Mouse (Mus musculus) kidney, embryonic 16.5 days (tissue): ENCODE data around the gene Slc26a1. TPM values are rescaled to one million over a fixed set of nuclear protein-coding genes. Genes with fewer than 3 reads are reported as not detected.
A peak's percentile ranks its signal among the peaks of the same experiment; 100 is the strongest.

Source experiments
- ATAC-seq: fragments of 200-750 bp; cut with Nextera tagmentation; 2 replicates; pipeline ENCODE4 v1.8.0; 2017; ENCODE audit warnings: moderate TSS enrichment; ENCODE audit not compliant: low FRiP score, low TSS enrichment
- H3K27ac ChIP-seq: fragments of 300-500 bp; sonication (generic); 2 replicates; pipeline ENCODE4 v1.5.1; 2014; ENCODE audit warnings: low read length
- H3K27me3 ChIP-seq: fragments of 300-500 bp; sonication (generic); 2 replicates; pipeline ENCODE4 v1.6.1; 2014; ENCODE audit warnings: low read length, control low read depth, mixed read lengths; ENCODE audit not compliant: insufficient read depth
- H3K36me3 ChIP-seq: fragments of 300-500 bp; sonication (generic); 2 replicates; pipeline ENCODE4 v1.6.1; 2014; ENCODE audit warnings: low read length, control low read depth, mixed read lengths; ENCODE audit not compliant: insufficient read depth
- H3K4me1 ChIP-seq: fragments of 300-500 bp; sonication (generic); 2 replicates; pipeline ENCODE4 v1.6.1; 2014; ENCODE audit warnings: low read length, control low read depth, mixed read lengths; ENCODE audit not compliant: insufficient read depth
- H3K4me2 ChIP-seq: fragments of 300-500 bp; sonication (generic); replicated peaks from 2 replicates; pipeline ENCODE4 v1.6.1; 2014; ENCODE audit warnings: low read depth, low read length
- H3K4me3 ChIP-seq: fragments of 300-500 bp; sonication (generic); 2 replicates; pipeline ENCODE4 v1.5.1; 2014; ENCODE audit warnings: mild to moderate bottlenecking, low read length
- H3K9ac ChIP-seq: fragments of 300-500 bp; sonication (generic); replicated peaks from 2 replicates; pipeline ENCODE4 v1.6.1; 2014; ENCODE audit warnings: low read length
- H3K9me3 ChIP-seq: fragments of 300-500 bp; sonication (generic); 2 replicates; pipeline ENCODE4 v1.6.1; 2016; ENCODE audit warnings: low read length, control low read depth
- WGBS: fragments of 180-500 bp; shearing (Covaris S2); extraction: QIAGEN DNeasy Blood & Tissue Kit; methylation state at CpG from one replicate; pipeline ENCODE4 v1.1.7; 2014; 5-methylcytosine and 5-hydroxymethylcytosine counted together
- polyA plus RNA-seq: library from polyadenylated mRNA; unstranded; fragments of >200 nt; fragmentation: Nextera tagmentation; extraction: Ambion mirVana; gene quantifications from 2 replicates; pipeline ENCODE4 v1.2.1, GENCODE M21; 2015

Slc26a1 gene
- polyA plus RNA-seq = 9.5 and 9.8 TPM in 2 replicates

GRCm38 (mm10) chr5:108675251-108675816, at the start of gene Slc26a1:
TSS of gene Slc26a1 (minus strand) at chr5:108675569.
- H3K27me3 ChIP-seq = no peaks in the 10 kb centered on the region
- H3K27ac ChIP-seq = peak within 1 kb of the TSS; percentile 80
- no peaks in the 10 kb centered on the region for H3K9me3 ChIP-seq
- no peak within 1 kb of the TSS for H3K4me3 ChIP-seq
- ATAC-seq = peak; percentile 20
- 0 out of 2 replicates have a peak within 1 kb of the TSS, but pooled peaks have one; percentile 23 for H3K4me2 ChIP-seq
- peaks cover 10% of the 10 kb centered on the region; the same call in 1 of the 2 replicates for H3K36me3 ChIP-seq
- 71% methylated on average over 9 of the region's 9 CpGs for WGBS
- peaks cover 21% of the 10 kb centered on the region for H3K4me1 ChIP-seq
- 0 out of 2 replicates have a peak within 1 kb of the TSS, but pooled peaks have one; percentile 9 for H3K9ac ChIP-seq

DNA sequence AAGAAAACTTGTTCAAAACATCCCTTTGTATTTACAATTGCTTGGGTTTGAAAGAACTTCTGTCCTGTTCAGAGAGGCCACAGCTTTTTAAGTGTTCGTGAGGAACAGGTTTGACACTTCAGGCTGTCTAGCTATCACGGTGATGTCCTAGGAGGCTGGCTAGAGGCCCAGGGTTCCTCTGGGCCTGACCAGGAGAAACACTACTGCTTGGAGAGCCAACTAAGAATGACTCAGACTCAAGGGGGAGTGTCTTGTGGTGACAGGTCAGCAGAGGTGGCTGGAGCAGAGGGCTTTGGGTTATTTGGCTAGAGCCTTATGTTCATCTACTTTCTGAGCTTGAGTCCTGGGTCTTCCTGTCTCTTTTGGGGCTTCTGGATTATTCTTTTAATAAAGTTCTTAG, 48.6 kb upstream of the Slc26a1 start:
- Histone ChIP-seq H3K4me3 (no peak overlapping the region), H3K4me2 (no peak overlapping the region), H3K9ac (no peak overlapping the region), H3K4me1 (no peaks in the 10 kb centered on the region), H3K9me3 (no peaks in the 10 kb centered on the region), H3K27me3 (no peaks in the 10 kb centered on the region), H3K27ac (no peak overlapping the region), H3K36me3 (no peaks in the 10 kb centered on the region)
- no peak for ATAC-seq
- 55% methylated on average over 2 of the region's 2 CpGs for WGBS

GRCm38 (mm10) chr5:108719761-108720160, 44.4 kb upstream of the Slc26a1 start:
- ATAC-seq = no peak
- H3K27ac ChIP-seq = no peak overlapping the region
- no peak overlapping the region for H3K4me2 ChIP-seq
- H3K9ac ChIP-seq = no peak overlapping the region
- H3K36me3 ChIP-seq = no peaks in the 10 kb centered on the region
- no peaks in the 10 kb centered on the region for H3K9me3 ChIP-seq
- no peak overlapping the region for H3K4me3 ChIP-seq
- H3K27me3 ChIP-seq = no peaks in the 10 kb centered on the region
- 72% methylated on average over 7 of the region's 7 CpGs for WGBS
- no peaks in the 10 kb centered on the region for H3K4me1 ChIP-seq

DNA sequence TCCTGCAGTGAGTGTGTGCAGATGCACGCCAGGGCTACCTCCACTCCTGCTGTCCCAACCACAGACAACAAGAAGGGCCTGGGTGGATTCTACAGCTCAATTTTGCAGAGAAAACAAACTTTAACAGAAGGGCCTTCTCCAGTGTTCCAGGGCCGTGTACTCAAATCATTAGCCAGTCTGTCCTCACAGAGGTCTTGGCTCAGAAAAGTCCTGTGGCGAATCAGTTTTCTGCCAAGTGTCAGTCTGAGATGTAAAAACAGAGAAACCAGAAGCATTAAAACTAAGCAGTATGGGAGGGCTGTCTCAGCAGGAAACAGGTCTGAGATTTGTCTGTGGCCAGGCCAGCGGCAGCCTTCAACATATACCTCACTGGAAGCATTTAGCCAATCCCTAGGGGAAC, 42.7 kb upstream of the Slc26a1 start:
- Histone ChIP-seq H3K27me3 (no peaks in the 10 kb centered on the region), H3K36me3 (no peaks in the 10 kb centered on the region), H3K27ac (no peak overlapping the region), H3K4me1 (no peaks in the 10 kb centered on the region), H3K9ac (no peak overlapping the region), H3K4me3 (no peak overlapping the region), H3K4me2 (no peak overlapping the region), H3K9me3 (no peaks in the 10 kb centered on the region)
- 39% methylated on average over 4 of the region's 4 CpGs for WGBS
- peak; percentile 44; the same call in 1 of the 2 replicates for ATAC-seq

DNA sequence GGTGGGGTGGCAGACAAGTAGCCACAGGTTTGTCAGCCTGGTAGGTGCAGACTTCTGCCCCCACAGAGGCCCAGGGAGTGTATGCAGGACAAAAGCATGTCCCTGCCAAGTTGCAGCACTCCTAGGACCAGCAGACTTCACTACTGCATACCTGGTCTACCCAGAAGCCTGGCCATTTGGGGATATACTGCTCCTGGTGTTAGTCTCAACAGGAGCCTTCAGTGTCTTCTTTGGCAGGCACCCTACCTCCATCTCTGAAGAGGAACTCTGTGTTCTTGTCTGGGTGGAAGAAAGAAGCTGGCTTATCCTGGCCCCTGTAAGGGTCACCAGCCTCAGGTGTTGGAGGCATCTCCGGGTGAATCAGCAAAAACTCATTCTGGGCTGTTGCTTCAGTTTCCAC, 40.6 kb upstream of the Slc26a1 start:
- Histone ChIP-seq H3K9ac (no peak overlapping the region), H3K27ac (no peak overlapping the region), H3K36me3 (no peaks in the 10 kb centered on the region), H3K4me2 (no peak overlapping the region), H3K27me3 (no peaks in the 10 kb centered on the region), H3K4me3 (no peak overlapping the region), H3K4me1 (no peaks in the 10 kb centered on the region), H3K9me3 (no peaks in the 10 kb centered on the region)
- no peak for ATAC-seq
- 73% methylated on average over 1 of the region's 1 CpGs for WGBS

DNA sequence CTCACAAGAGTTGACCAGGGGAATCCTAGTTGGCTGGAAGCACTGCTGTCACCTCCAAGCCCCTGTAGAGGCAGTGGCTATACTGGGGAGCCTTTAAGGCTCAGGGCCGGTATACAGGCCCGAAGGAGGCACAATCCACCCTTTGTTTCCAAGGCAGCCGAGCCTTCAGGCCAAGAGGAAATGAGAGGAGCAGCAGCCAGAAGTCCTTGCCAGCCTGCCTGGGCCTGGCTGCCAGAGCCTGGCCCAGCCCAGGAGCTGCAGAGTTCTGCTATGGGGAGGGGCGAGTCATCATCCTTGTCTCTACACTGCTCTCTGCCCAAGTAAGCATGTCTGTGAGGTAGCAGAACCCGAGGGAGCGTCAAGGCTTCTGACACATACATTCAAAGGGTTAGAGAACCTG, 38.8 kb upstream of the Slc26a1 start:
- no peak for ATAC-seq
- Histone ChIP-seq H3K4me3 (no peak overlapping the region), H3K9ac (no peak overlapping the region), H3K4me1 (no peaks in the 10 kb centered on the region), H3K9me3 (no peaks in the 10 kb centered on the region), H3K27me3 (no peaks in the 10 kb centered on the region), H3K36me3 (no peaks in the 10 kb centered on the region), H3K4me2 (no peak overlapping the region), H3K27ac (no peak overlapping the region)
- 52% methylated on average over 6 of the region's 6 CpGs for WGBS

DNA sequence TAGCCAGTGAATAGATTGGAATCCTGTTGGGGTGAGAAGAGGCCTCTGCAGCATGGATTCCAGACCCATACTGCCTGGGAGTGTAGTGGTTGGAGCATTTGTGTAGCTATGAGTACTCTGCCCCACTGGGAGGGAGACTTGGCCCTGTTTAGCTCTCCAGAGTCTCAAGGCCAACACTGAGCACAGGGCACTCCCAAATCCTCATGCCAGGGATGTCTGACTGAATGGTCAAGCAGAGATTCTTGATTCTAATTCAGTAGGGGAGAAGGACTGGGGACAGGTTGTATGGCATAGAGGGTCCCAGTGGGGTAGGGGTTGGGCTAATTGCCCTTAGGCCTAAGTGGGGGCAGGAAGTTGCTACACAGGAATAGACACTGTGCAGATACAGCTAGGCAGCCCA, 38.3 kb upstream of the Slc26a1 start:
- Histone ChIP-seq H3K27me3 (no peaks in the 10 kb centered on the region), H3K27ac (no peak overlapping the region), H3K9me3 (no peaks in the 10 kb centered on the region), H3K4me2 (no peak overlapping the region), H3K4me1 (no peaks in the 10 kb centered on the region), H3K4me3 (no peak overlapping the region), H3K36me3 (no peaks in the 10 kb centered on the region), H3K9ac (no peak overlapping the region)
- no peak for ATAC-seq

DNA sequence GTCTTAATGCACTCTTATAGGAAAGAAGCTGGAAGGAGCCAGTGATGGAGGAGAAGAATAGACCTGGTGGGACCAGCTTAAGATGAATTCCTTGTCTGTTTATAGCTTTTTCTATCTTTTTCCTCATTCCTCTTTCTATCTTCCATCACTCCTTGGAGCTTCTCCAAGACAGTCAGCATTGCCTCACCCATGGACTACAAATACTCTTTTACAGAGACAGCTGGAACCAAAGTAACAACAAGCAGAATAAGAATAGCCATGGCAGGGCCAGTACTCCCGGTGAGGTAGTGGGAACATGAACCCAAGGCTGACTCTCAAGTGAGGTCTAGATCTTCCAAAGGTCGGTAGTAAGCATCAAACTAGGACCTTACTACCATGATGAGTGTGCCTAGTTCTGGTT, 37.7 kb upstream of the Slc26a1 start:
- no peak for ATAC-seq
- Histone ChIP-seq H3K27me3 (no peaks in the 10 kb centered on the region), H3K9ac (no peak overlapping the region), H3K4me3 (no peak overlapping the region), H3K4me1 (no peaks in the 10 kb centered on the region), H3K27ac (no peak overlapping the region), H3K4me2 (no peak overlapping the region), H3K36me3 (0 out of 2 replicates have a peak, but pooled peaks cover 3% of the 10 kb centered on the region), H3K9me3 (no peaks in the 10 kb centered on the region)
- WGBS = 83% methylated on average over 2 of the region's 2 CpGs

- Histone ChIP-seq H3K9ac (no peak overlapping the region), H3K27me3 (no peaks in the 10 kb centered on the region), H3K27ac (no peak overlapping the region), H3K36me3 (0 out of 2 replicates have a peak, but pooled peaks cover 4% of the 10 kb centered on the region), H3K4me3 (no peak overlapping the region), H3K9me3 (no peaks in the 10 kb centered on the region), H3K4me2 (no peak overlapping the region), H3K4me1 (no peaks in the 10 kb centered on the region)
- 83% methylated on average over 6 of the region's 6 CpGs for WGBS
- ATAC-seq = no peak
Observed at GRCm38 (mm10) chr5:108711968-108712367, 36.6 kb upstream of the Slc26a1 start.

- H3K4me1 ChIP-seq = peaks cover 2% of the 10 kb centered on the region; the same call in 1 of the 2 replicates
- no peak overlapping the region for H3K4me3 ChIP-seq
- H3K9me3 ChIP-seq = no peaks in the 10 kb centered on the region
- no peaks in the 10 kb centered on the region for H3K27me3 ChIP-seq
- no peak overlapping the region for H3K27ac ChIP-seq
- ATAC-seq = no peak
- no peak overlapping the region for H3K4me2 ChIP-seq
- H3K9ac ChIP-seq = no peak overlapping the region
- H3K36me3 ChIP-seq = peaks cover 27% of the 10 kb centered on the region
- 45% methylated on average over 6 of the region's 6 CpGs for WGBS
Observed at GRCm38 (mm10) chr5:108708981-108709731, 33.8 kb upstream of the Slc26a1 start.
